Mouse (Mus musculus): ENCODE measurements at regions not wholly inside any gene's neighbourhood (a gene's known extent, or its start where the extent isn't known, plus 50 kb on each side); places are given as distances from the start of the nearest gene placed in this dataset.
A peak's percentile ranks its signal among the peaks of the same experiment; 100 is the strongest.

- no peak overlapping the region for H3K4me3 ChIP-seq
- H3K27me3 ChIP-seq = peaks cover 44% of the 10 kb centered on the region
- H3K9ac ChIP-seq = no peak overlapping the region
- H3K36me3 ChIP-seq = no peaks in the 10 kb centered on the region
- H3K9me3 ChIP-seq = no peaks in the 10 kb centered on the region
- WGBS = 20% methylated on average over 12 of the region's 12 CpGs
- H3K4me1 ChIP-seq = peaks cover 43% of the 10 kb centered on the region
- no peak overlapping the region; the same call in 1 of the 2 replicates for H3K27ac ChIP-seq
- peak overlapping the region; percentile 52 for H3K4me2 ChIP-seq (replicated peaks)
- ATAC-seq (ENCODE audit: low FRiP score, low read depth) = peak; percentile 18; the same call in 1 of the 2 replicates
Measured at GRCm38 (mm10) chr3:147099143-147099713, 247.1 kb downstream of the Ttll7 start.

GRCm38 (mm10) chr3:147101053-147101764, 249.0 kb downstream of the Ttll7 start:
- Histone ChIP-seq H3K9ac (no peak overlapping the region), H3K4me2 (replicated peaks) (no peak overlapping the region), H3K4me3 (no peak overlapping the region), H3K27ac (peak overlapping the region; percentile 44; the same call in 1 of the 2 replicates), H3K4me1 (peaks cover 40% of the 10 kb centered on the region), H3K36me3 (no peaks in the 10 kb centered on the region), H3K9me3 (no peaks in the 10 kb centered on the region), H3K27me3 (peaks cover 34% of the 10 kb centered on the region)
- WGBS = 35% methylated on average over 7 of the region's 7 CpGs
- peak; percentile 25; the same call in 1 of the 2 replicates for ATAC-seq (ENCODE audit: low FRiP score, low read depth)

GRCm38 (mm10) chr3:147101765-147102113, 249.6 kb downstream of the Ttll7 start:
- no peak overlapping the region for H3K9ac ChIP-seq
- ATAC-seq (ENCODE audit: low FRiP score, low read depth) = no peak
- H3K36me3 ChIP-seq = no peaks in the 10 kb centered on the region
- H3K4me2 ChIP-seq (replicated peaks) = no peak overlapping the region
- WGBS = 54% methylated on average over 3 of the region's 3 CpGs
- H3K27ac ChIP-seq = no peak overlapping the region
- H3K9me3 ChIP-seq = no peaks in the 10 kb centered on the region
- H3K4me1 ChIP-seq = peaks cover 38% of the 10 kb centered on the region
- no peak overlapping the region for H3K4me3 ChIP-seq
- H3K27me3 ChIP-seq = peaks cover 34% of the 10 kb centered on the region

DNA sequence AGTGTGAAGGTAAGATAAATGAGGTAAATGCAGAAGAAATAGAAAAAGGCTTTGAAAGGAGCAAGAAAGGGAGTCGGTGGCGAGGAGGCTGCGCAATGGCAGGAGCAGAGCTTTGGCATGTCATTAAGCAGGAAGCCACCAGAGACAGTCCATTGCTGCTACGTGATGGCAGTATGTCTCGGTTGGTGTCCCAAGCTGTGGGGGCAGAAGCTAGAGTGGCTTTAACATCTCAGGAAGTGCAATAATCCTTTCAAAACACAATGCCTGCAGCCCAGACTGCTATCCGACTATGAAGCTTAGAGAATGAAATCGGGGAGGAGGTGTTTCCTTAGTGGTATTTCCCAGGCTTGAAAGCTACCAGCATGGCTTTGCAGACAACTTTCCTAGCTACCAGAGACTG, 251.3 kb downstream of the Ttll7 start:
- 72% methylated on average over 7 of the region's 7 CpGs for WGBS

DNA sequence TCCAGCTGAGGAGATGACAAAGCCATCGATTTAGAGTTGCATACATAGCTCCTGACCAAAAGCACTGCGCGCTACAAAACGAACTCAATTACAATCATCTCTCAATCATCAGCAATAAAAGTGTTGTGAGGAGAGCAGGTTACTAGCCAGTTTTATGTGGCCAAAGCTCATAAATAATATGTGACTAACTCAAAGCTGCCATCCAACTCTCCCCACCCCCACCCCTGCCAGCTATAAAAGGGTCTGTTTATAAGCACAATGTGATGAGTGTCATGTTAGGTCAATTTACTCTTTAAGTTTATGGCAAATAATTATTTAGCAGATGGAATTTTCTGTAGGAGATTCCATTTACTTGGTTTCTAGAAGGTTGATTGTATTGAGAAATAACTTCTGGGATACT, 265.4 kb downstream of the Ttll7 start:
- Histone ChIP-seq H3K36me3 (no peaks in the 10 kb centered on the region), H3K27me3 (no peaks in the 10 kb centered on the region), H3K4me3 (no peak overlapping the region), H3K27ac (no peak overlapping the region), H3K9ac (no peak overlapping the region), H3K4me1 (peaks cover 12% of the 10 kb centered on the region), H3K9me3 (no peaks in the 10 kb centered on the region), H3K4me2 (replicated peaks) (no peak overlapping the region)
- WGBS = 14% methylated on average over 4 of the region's 4 CpGs
- ATAC-seq (ENCODE audit: low FRiP score, low read depth) = no peak

More for the DNA sequence above, 251.3 kb downstream of the Ttll7 start:
- ATAC-seq (ENCODE audit: low FRiP score, low read depth) = no peak
- no peak overlapping the region for H3K4me3 ChIP-seq
- no peaks in the 10 kb centered on the region for H3K9me3 ChIP-seq
- peaks cover 29% of the 10 kb centered on the region for H3K27me3 ChIP-seq
- H3K4me1 ChIP-seq = peaks cover 33% of the 10 kb centered on the region
- H3K27ac ChIP-seq = no peak overlapping the region
- H3K4me2 ChIP-seq (replicated peaks) = no peak overlapping the region
- H3K9ac ChIP-seq = no peak overlapping the region
- H3K36me3 ChIP-seq = no peaks in the 10 kb centered on the region

GRCm38 (mm10) chr3:147118092-147118491, 265.9 kb downstream of the Ttll7 start:
- H3K4me1 ChIP-seq = peaks cover 12% of the 10 kb centered on the region
- no peak overlapping the region for H3K9ac ChIP-seq
- no peak overlapping the region for H3K27ac ChIP-seq
- ATAC-seq (ENCODE audit: low FRiP score, low read depth) = no peak
- WGBS = 22% methylated on average over 5 of the region's 5 CpGs
- no peaks in the 10 kb centered on the region for H3K27me3 ChIP-seq
- no peak overlapping the region for H3K4me3 ChIP-seq
- no peaks in the 10 kb centered on the region for H3K36me3 ChIP-seq
- no peaks in the 10 kb centered on the region for H3K9me3 ChIP-seq
- H3K4me2 ChIP-seq (replicated peaks) = no peak overlapping the region

GRCm38 (mm10) chr3:147118622-147119021, 266.5 kb downstream of the Ttll7 start:
- H3K4me2 ChIP-seq (replicated peaks) = no peak overlapping the region
- H3K27ac ChIP-seq = no peak overlapping the region
- H3K27me3 ChIP-seq = no peaks in the 10 kb centered on the region
- H3K9me3 ChIP-seq = no peaks in the 10 kb centered on the region
- ATAC-seq (ENCODE audit: low FRiP score, low read depth) = no peak
- no peaks in the 10 kb centered on the region for H3K36me3 ChIP-seq
- no peak overlapping the region for H3K4me3 ChIP-seq
- 87% methylated on average over 6 of the region's 6 CpGs for WGBS
- no peak overlapping the region for H3K9ac ChIP-seq
- peaks cover 12% of the 10 kb centered on the region for H3K4me1 ChIP-seq

DNA sequence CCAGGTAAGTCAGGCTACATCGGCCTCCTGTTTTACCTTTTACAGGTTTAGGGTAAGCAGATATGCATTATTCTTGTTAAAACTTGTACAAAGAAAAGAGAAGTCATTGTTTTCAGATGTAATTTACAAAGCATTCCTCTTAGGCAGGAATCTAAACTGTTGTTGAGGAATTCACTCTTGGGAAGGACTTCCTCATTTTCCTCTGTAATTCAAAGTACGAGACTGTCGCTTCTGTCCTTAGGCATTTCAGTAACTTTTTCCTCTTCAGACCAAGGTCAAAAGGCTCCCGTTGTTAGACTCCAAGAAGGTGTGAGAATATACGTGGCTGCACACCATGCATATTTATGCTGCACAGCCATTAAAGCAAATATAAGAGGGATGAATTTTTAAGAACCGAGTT, 269.7 kb downstream of the Ttll7 start:
- H3K4me3 ChIP-seq = no peak overlapping the region
- no peaks in the 10 kb centered on the region for H3K36me3 ChIP-seq
- no peak for ATAC-seq (ENCODE audit: low FRiP score, low read depth)
- H3K27me3 ChIP-seq = no peaks in the 10 kb centered on the region
- no peak overlapping the region for H3K9ac ChIP-seq
- H3K4me1 ChIP-seq = peaks cover 12% of the 10 kb centered on the region
- no peak overlapping the region for H3K4me2 ChIP-seq (replicated peaks)
- H3K9me3 ChIP-seq = no peaks in the 10 kb centered on the region
- H3K27ac ChIP-seq = no peak overlapping the region
- 74% methylated on average over 6 of the region's 6 CpGs for WGBS

GRCm38 (mm10) chr3:147127740-147128139, 275.6 kb downstream of the Ttll7 start:
- Histone ChIP-seq H3K9me3 (no peaks in the 10 kb centered on the region), H3K27me3 (no peaks in the 10 kb centered on the region), H3K9ac (no peak overlapping the region), H3K4me1 (no peaks in the 10 kb centered on the region), H3K36me3 (no peaks in the 10 kb centered on the region), H3K4me2 (replicated peaks) (no peak overlapping the region), H3K4me3 (no peak overlapping the region), H3K27ac (no peak overlapping the region)
- ATAC-seq (ENCODE audit: low FRiP score, low read depth) = no peak
- WGBS = 69% methylated on average over 6 of the region's 6 CpGs

GRCm38 (mm10) chr3:147132830-147133229, 280.7 kb downstream of the Ttll7 start:
- no peak for ATAC-seq (ENCODE audit: low FRiP score, low read depth)
- Histone ChIP-seq H3K4me1 (no peaks in the 10 kb centered on the region), H3K27me3 (no peaks in the 10 kb centered on the region), H3K4me2 (replicated peaks) (no peak overlapping the region), H3K9ac (no peak overlapping the region), H3K36me3 (no peaks in the 10 kb centered on the region), H3K4me3 (no peak overlapping the region), H3K9me3 (no peaks in the 10 kb centered on the region), H3K27ac (no peak overlapping the region)
- WGBS = 93% methylated on average over 13 of the region's 13 CpGs

DNA sequence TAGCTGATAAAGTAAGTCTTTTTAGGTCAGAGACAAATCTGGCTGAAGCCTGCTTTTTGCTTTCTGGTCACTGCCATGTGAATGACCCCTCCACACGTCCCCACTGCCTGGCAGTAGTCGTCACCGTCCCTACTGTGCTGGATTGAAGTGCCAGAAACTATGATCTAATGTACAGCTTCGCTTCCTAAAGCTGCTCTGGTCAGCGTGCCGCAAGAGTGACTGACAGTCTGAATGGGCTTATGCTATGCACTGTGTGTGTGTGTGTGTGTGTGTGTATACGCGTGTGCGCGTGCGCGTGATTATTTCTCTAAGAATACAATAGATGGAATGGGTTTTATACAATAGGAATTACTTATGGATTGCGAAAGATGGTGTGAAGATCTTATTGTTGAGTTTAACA, 281.2 kb downstream of the Ttll7 start:
- Histone ChIP-seq H3K27ac (no peak overlapping the region), H3K9ac (no peak overlapping the region), H3K4me3 (no peak overlapping the region), H3K4me1 (no peaks in the 10 kb centered on the region), H3K9me3 (no peaks in the 10 kb centered on the region), H3K27me3 (no peaks in the 10 kb centered on the region), H3K36me3 (no peaks in the 10 kb centered on the region), H3K4me2 (replicated peaks) (no peak overlapping the region)
- WGBS = 89% methylated on average over 13 of the region's 13 CpGs
- ATAC-seq (ENCODE audit: low FRiP score, low read depth) = no peak

DNA sequence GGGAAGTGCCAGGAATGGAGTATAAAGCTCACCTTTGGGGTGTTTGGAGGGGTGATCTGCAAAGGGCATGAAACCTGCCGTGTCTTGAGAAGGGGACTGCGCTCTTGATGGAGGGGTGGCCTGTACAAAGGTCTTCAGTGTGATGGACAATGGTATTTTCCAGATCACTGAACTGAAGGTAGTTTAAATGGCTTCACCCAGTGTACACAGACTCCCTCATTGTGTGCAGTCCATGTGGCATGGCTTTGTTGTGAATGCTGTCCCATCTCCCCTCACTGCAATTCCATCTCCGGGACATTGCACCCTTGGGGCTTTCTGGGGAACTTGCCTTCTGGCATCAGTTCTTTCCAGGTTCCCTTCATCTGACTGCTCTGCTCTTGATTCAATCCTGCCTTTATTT, 288.2 kb downstream of the Ttll7 start:
- H3K36me3 ChIP-seq = no peaks in the 10 kb centered on the region
- no peak overlapping the region for H3K4me2 ChIP-seq (replicated peaks)
- H3K9me3 ChIP-seq = no peaks in the 10 kb centered on the region
- WGBS = 93% methylated on average over 3 of the region's 3 CpGs
- H3K27ac ChIP-seq = no peak overlapping the region
- H3K27me3 ChIP-seq = no peaks in the 10 kb centered on the region
- ATAC-seq (ENCODE audit: low FRiP score, low read depth) = no peak
- H3K9ac ChIP-seq = no peak overlapping the region
- no peaks in the 10 kb centered on the region for H3K4me1 ChIP-seq
- H3K4me3 ChIP-seq = no peak overlapping the region

DNA sequence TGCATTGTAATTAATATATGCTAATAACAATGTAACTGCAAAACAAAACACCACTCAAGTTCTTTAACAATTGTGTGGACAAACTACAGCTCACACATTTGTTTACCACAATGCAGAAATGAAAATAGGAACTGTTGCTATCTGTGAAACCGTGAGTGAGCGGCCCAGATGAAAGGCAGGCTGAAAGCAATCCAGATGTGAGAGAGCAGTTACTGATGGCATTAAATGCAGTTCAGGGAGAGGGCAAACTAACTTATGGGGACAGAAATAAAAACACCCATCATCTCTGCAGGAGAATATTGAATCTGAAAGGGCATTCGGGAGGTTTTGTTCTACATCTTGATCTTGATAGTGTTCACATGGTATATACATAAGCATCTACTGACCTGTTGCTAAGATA, 301.3 kb downstream of the Ttll7 start:
- no peak overlapping the region for H3K9ac ChIP-seq
- H3K27ac ChIP-seq = no peak overlapping the region; the same call in 1 of the 2 replicates
- H3K4me3 ChIP-seq = no peak overlapping the region
- H3K27me3 ChIP-seq = no peaks in the 10 kb centered on the region; the same call in 1 of the 2 replicates
- no peak overlapping the region for H3K4me2 ChIP-seq (replicated peaks)
- H3K4me1 ChIP-seq = peaks cover 21% of the 10 kb centered on the region
- no peaks in the 10 kb centered on the region for H3K9me3 ChIP-seq
- WGBS = 12% methylated on average over 3 of the region's 3 CpGs
- no peaks in the 10 kb centered on the region for H3K36me3 ChIP-seq
- no peak for ATAC-seq (ENCODE audit: low FRiP score, low read depth)
